Mouse (Mus musculus) forebrain, embryonic 10.5 days (tissue): ENCODE data around the gene Ly6g6c. TPM values are rescaled to one million over a fixed set of nuclear protein-coding genes. Genes with fewer than 3 reads are reported as not detected.
"Not testable (repeated sequence)": the region's sequence is repeated elsewhere in the genome, so short reads cannot be mapped to it uniquely, and the experiment has no call there.

ENCODE experiments used
- DNase-seq: peaks from one replicate; pipeline ENCODE4 v3.0.0-alpha.2; 2017; ENCODE audit warnings: low spot score; ENCODE audit errors: extremely low spot score
- H3K27ac ChIP-seq: fragments of 300-500 bp; sonication (generic); 2 replicates; pipeline ENCODE4 v1.5.1; 2016; ENCODE audit warnings: mild to moderate bottlenecking
- H3K27me3 ChIP-seq: fragments of 300-500 bp; sonication (generic); 2 replicates; pipeline ENCODE4 v1.6.1; 2016; ENCODE audit warnings: mild to moderate bottlenecking; ENCODE audit not compliant: poor library complexity, severe bottlenecking
- H3K36me3 ChIP-seq: fragments of 300-500 bp; sonication (generic); replicated peaks from 2 replicates; pipeline ENCODE4 v1.6.1; 2016; ENCODE audit warnings: mild to moderate bottlenecking, moderate library complexity
- H3K4me1 ChIP-seq: fragments of 300-500 bp; sonication (generic); 2 replicates; pipeline ENCODE4 v1.6.1; 2016
- H3K4me3 ChIP-seq: fragments of 300-500 bp; sonication (generic); 2 replicates; pipeline ENCODE4 v1.5.1; 2016; ENCODE audit warnings: mild to moderate bottlenecking, moderate library complexity
- H3K9me3 ChIP-seq: fragments of 300-500 bp; sonication (generic); 2 replicates; pipeline ENCODE4 v1.6.1; 2016; ENCODE audit warnings: mild to moderate bottlenecking, moderate library complexity
- WGBS: fragments of 180-500 bp; shearing (Covaris S2); methylation state at CpG from one replicate; pipeline ENCODE4 v1.1.7; 2016; 5-methylcytosine and 5-hydroxymethylcytosine counted together
- polyA plus RNA-seq: library from polyadenylated mRNA; unstranded; fragments of >200 nt; fragmentation: Nextera tagmentation; extraction: Ambion mirVana; gene quantifications from 2 replicates; pipeline ENCODE4 v1.2.1, GENCODE M21; 2016

Ly6g6c gene
- polyA plus RNA-seq, 1 experiment from 2014 or later, result 0.25 TPM

- H3K36me3 ChIP-seq, result no peaks in the 10 kb centered on the region
- H3K9me3 ChIP-seq, result no peaks in the 10 kb centered on the region
- 84% methylated on average over 4 of the region's 4 CpGs for WGBS
- H3K27me3 ChIP-seq, result no peaks in the 10 kb centered on the region
- peak; percentile 14 for DNase-seq
- 0 out of 2 replicates have a peak overlapping the region, but pooled peaks have one; percentile 10 for H3K4me3 ChIP-seq
- peak overlapping the region; percentile 66 for H3K27ac ChIP-seq
- peaks cover 60% of the 10 kb centered on the region for H3K4me1 ChIP-seq
Observed at GRCm38 (mm10) chr17:35023756-35024155, 41.4 kb upstream of the Ly6g6c start.

- peak; percentile 14 for DNase-seq
- no peaks in the 10 kb centered on the region for H3K27me3 ChIP-seq
- H3K9me3 ChIP-seq, result no peaks in the 10 kb centered on the region
- no peaks in the 10 kb centered on the region for H3K36me3 ChIP-seq
- peak overlapping the region; percentile 10; the same call in 1 of the 2 replicates for H3K4me3 ChIP-seq
- H3K4me1 ChIP-seq, result peaks cover 63% of the 10 kb centered on the region
- H3K27ac ChIP-seq, result peak overlapping the region; percentile 66
- 82% methylated on average over 13 of the region's 13 CpGs for WGBS
Observed at GRCm38 (mm10) chr17:35024261-35024660, 40.9 kb upstream of the Ly6g6c start.

DNA sequence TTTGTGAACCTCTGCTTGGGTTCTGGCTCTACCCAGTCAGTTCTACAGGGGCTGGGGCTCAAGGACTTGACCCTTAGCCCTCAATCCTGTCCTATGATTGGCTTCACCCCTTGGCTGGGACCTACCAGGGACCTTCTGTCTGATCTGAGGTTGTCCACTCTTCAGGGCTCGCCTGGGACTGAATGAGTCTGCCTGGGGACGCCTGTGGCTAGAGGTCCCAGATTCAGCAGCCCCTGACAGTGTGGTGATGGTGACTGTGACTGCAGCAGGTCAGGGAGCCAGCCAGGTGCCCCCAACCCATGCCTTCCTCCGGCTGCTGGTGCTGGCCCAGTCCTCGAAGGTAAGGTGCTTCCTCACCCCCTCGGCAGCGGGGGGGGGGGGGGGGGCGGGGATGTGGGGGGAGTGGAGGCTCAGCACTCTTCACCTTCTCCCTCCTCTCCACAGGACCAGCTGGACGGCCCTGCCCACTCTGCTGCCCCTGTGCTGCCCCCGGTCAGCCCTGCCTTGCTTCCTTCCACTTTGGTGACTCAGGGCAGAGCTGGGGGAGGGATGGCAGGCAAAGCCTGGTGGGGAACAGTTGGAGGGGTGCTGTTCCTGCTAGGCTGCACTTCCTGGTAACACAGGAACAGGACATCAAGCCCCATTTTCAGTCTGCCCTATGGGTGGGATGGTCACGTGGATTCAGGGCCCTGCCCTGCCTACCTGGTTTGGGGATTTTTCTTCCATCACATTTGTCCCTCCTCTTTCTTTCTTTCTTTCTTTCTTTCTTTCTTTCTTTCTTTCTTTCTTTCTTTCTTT is 40.3 kb upstream of the Ly6g6c start:
- H3K36me3 ChIP-seq, result no peaks in the 10 kb centered on the region
- H3K9me3 ChIP-seq, result no peaks in the 10 kb centered on the region
- peak overlapping the region; percentile 66; the same call in 1 of the 2 replicates for H3K27ac ChIP-seq
- DNase-seq, result no peak
- 61% methylated on average over 10 of the region's 10 CpGs for WGBS
- H3K4me1 ChIP-seq, result peaks cover 68% of the 10 kb centered on the region
- H3K27me3 ChIP-seq, result no peaks in the 10 kb centered on the region
- no peak overlapping the region; the same call in 1 of the 2 replicates for H3K4me3 ChIP-seq

DNA sequence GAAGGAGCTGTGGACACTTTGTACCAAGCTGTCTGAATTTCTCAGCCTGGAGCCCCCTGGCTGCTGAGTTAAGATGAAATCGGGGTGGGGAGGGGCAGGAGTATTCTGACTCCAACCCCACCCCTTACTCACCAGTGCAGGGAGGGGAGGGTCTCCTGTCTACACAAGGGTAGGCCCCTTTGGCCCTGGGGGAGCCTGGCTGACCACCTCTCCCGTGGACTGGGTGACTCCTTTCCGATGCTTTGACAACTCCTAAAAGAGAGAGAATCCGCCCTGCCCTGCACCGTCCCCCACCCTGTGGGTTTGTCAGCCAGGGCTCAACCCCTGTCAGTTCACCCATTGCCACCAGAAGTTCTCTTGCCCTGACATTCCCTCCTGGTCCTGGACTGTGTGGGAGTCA is 39.0 kb upstream of the Ly6g6c start:
- H3K27ac ChIP-seq, result peak overlapping the region; percentile 58
- no peaks in the 10 kb centered on the region for H3K27me3 ChIP-seq
- H3K36me3 ChIP-seq, result no peaks in the 10 kb centered on the region
- no peak overlapping the region for H3K4me3 ChIP-seq
- WGBS, result 84% methylated on average over 5 of the region's 5 CpGs
- no peaks in the 10 kb centered on the region for H3K9me3 ChIP-seq
- peaks cover 69% of the 10 kb centered on the region for H3K4me1 ChIP-seq
- no peak for DNase-seq

GRCm38 (mm10) chr17:35027277-35028068 is 37.7 kb upstream of the Ly6g6c start, which contains the start of gene Sapcd1:
TSS of gene Sapcd1 (minus strand) at chr17:35028016.
- no peaks in the 10 kb centered on the region for H3K36me3 ChIP-seq
- peak; percentile 19 for DNase-seq
- no peaks in the 10 kb centered on the region for H3K9me3 ChIP-seq
- WGBS, result 38% methylated on average over 13 of the region's 13 CpGs
- H3K4me3 ChIP-seq, result peak within 1 kb of the TSS; percentile 28
- H3K27me3 ChIP-seq, result 0 out of 2 replicates have a peak, but pooled peaks cover 3% of the 10 kb centered on the region
- H3K4me1 ChIP-seq, result peaks cover 60% of the 10 kb centered on the region
- peak within 1 kb of the TSS; percentile 80 for H3K27ac ChIP-seq

GRCm38 (mm10) chr17:35028315-35028714 is 36.9 kb upstream of the Ly6g6c start:
- Histone ChIP-seq H3K36me3 (no peaks in the 10 kb centered on the region), H3K27ac (no peak overlapping the region), H3K9me3 (no peaks in the 10 kb centered on the region), H3K4me1 (peaks cover 59% of the 10 kb centered on the region), H3K27me3 (0 out of 2 replicates have a peak, but pooled peaks cover 3% of the 10 kb centered on the region), H3K4me3 (no peak overlapping the region)
- 89% methylated on average over 2 of the region's 2 CpGs for WGBS
- DNase-seq, result no peak

- Histone ChIP-seq H3K4me1 (peaks cover 43% of the 10 kb centered on the region), H3K36me3 (no peaks in the 10 kb centered on the region), H3K27me3 (0 out of 2 replicates have a peak, but pooled peaks cover 3% of the 10 kb centered on the region), H3K27ac (peak overlapping the region; percentile 48), H3K9me3 (no peaks in the 10 kb centered on the region), H3K4me3 (peak overlapping the region; percentile 3; the same call in 1 of the 2 replicates)
- DNase-seq, result no peak
- 32% methylated on average over 19 of the region's 19 CpGs for WGBS
Observed at GRCm38 (mm10) chr17:35029691-35030532, 35.3 kb upstream of the Ly6g6c start.

- no peaks in the 10 kb centered on the region for H3K9me3 ChIP-seq
- no peak overlapping the region for H3K27ac ChIP-seq
- no peak for DNase-seq
- no peaks in the 10 kb centered on the region for H3K36me3 ChIP-seq
- WGBS, result 92% methylated on average over 11 of the region's 11 CpGs
- peaks cover 34% of the 10 kb centered on the region for H3K4me1 ChIP-seq
- H3K27me3 ChIP-seq, result 0 out of 2 replicates have a peak, but pooled peaks cover 3% of the 10 kb centered on the region
- H3K4me3 ChIP-seq, result no peak overlapping the region
Observed at GRCm38 (mm10) chr17:35031272-35031671, 33.9 kb upstream of the Ly6g6c start.

- H3K36me3 ChIP-seq, result no peaks in the 10 kb centered on the region
- no peak overlapping the region for H3K27ac ChIP-seq
- peaks cover 28% of the 10 kb centered on the region for H3K4me1 ChIP-seq
- WGBS, result 91% methylated on average over 7 of the region's 7 CpGs
- no peak for DNase-seq
- H3K27me3 ChIP-seq, result 0 out of 2 replicates have a peak, but pooled peaks cover 3% of the 10 kb centered on the region
- no peak overlapping the region for H3K4me3 ChIP-seq
- no peaks in the 10 kb centered on the region for H3K9me3 ChIP-seq
Observed at GRCm38 (mm10) chr17:35031880-35032279, 33.3 kb upstream of the Ly6g6c start.

DNA sequence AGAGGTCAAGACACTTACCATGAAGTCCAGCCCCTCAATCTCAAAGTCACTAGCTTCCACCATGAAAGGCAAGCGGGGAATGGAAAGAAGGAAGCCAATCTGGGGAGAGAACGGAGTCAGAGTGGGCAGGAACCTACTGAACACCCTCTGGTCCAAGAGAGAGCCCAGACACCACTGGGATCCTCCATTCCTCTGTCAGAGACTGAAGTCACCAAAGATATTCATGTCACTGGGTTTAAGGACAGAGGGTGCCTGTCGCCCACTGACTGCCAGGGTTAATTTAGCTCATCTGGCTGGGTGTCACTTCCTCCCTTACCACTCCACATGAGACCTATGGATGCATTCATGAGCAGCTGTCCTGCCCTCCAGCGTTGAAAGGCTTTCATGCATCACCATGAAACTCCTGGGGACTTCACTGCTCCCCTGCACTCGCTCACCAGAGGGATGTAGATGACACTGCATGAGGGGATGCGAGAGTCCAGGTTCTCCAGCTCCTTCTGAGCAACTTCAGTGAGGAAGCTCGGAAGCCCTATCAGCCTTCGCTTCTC is 32.8 kb upstream of the Ly6g6c start:
- peaks cover 23% of the 10 kb centered on the region for H3K4me1 ChIP-seq
- H3K9me3 ChIP-seq, result no peaks in the 10 kb centered on the region
- 0 out of 2 replicates have a peak, but pooled peaks cover 3% of the 10 kb centered on the region for H3K27me3 ChIP-seq
- WGBS, result 79% methylated on average over 8 of the region's 8 CpGs
- H3K36me3 ChIP-seq, result no peaks in the 10 kb centered on the region
- no peak overlapping the region for H3K4me3 ChIP-seq
- no peak overlapping the region for H3K27ac ChIP-seq
- DNase-seq, result no peak

DNA sequence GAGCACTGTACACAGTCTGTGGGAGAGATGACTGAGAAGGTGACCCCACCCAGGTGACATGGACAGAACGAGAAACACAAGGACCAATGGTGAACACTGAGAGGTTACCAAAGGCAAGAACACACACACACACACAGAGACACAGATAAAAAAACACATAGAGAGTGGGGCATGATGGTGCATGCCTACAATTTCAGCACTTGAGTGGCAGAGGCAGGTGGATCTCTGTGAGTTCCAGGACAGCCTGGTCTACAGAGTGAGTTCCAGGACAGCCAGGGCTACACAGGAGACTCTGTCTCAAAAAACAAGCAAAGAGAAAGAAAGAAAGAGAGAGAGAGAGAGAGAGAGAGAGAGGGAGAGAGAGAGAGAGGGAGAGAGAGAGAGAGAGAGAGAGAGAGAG is 31.5 kb upstream of the Ly6g6c start:
- not testable (repeated sequence) for H3K27me3 ChIP-seq

DNA sequence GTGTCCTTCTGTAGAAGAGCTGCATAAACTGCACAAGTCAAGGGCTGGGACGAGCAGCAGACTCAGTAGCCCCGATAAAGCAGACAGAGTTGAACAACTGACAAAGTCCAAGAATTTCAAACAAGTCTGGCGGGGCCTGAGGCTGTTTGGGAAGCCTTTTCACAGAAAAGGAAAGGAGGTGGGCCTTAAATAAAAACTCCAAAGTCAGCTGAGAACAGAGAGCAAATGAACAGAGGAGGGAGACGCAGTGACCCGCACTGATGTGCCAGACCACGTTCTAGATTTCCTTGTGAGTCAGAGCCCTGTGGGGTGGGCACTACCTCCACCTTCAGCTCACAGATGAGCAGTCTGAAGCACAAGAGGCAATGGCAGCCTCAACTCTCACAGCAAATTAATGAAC is 30.3 kb upstream of the Ly6g6c start:
- 0 out of 2 replicates have a peak overlapping the region, but pooled peaks have one; percentile 11 for H3K27ac ChIP-seq
- no peak for DNase-seq
- H3K4me1 ChIP-seq, result peaks cover 8% of the 10 kb centered on the region
- no peak overlapping the region for H3K4me3 ChIP-seq
- 84% methylated on average over 6 of the region's 6 CpGs for WGBS
- H3K27me3 ChIP-seq, result 0 out of 2 replicates have a peak, but pooled peaks cover 3% of the 10 kb centered on the region
- H3K36me3 ChIP-seq, result no peaks in the 10 kb centered on the region
- H3K9me3 ChIP-seq, result no peaks in the 10 kb centered on the region

More for the DNA sequence above, 31.5 kb upstream of the Ly6g6c start:
- H3K9me3 ChIP-seq, H3K36me3 ChIP-seq, DNase-seq, H3K27ac ChIP-seq, H3K4me3 ChIP-seq: not testable (repeated sequence)
- H3K4me1 ChIP-seq, result peaks cover 15% of the 10 kb centered on the region
- WGBS, result 72% methylated on average over 1 of the region's 1 CpGs
